Mouse (Mus musculus): ENCODE results near the gene Akap3.

Akap3 gene

DNA sequence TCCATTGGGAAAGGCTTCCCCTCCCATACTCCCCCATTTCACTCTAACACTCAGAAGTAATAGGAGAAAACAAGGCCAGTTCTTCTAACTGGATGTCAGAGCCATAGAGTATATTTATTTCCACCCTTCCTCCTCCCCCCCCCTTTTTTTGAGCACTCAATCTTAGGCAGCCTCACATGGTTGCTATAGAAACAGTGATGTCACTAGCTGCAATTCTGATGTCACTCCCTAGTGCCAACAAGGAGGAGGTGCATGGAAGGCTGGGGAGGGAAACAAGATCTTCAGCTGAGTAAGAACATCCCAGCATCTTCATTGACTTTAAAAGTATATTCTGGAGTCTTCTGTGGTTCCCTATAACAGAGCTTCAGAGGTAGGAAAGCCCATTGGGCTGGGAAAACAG, at the start of gene Akap3:
Akap3 (plus strand) TSS at position 218 of the 400 bp plus-strand sequence.
- DNase-seq (ENCODE audit: low spot score): no peak

DNA sequence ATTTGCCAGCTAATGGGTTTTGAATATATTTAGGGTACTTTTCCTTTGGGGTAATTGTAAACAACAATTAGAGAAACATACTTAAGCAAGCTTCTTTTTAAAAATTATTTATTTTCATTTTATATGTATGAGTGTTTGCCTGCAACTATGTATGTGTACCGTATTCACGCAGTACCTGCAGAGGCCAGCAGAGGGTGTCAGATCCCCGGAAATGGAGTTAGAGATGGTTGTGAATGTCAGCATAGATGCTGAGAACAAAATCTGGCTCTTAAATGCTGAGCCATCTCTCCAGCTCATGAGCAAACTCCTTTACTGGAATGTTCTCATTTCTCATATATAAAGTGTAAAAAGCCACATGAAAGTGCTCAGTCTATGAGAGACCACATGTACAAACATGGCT, 46.1 kb upstream of the Akap3 start:
- DNase-seq (ENCODE audit: low spot score): no peak

DNA sequence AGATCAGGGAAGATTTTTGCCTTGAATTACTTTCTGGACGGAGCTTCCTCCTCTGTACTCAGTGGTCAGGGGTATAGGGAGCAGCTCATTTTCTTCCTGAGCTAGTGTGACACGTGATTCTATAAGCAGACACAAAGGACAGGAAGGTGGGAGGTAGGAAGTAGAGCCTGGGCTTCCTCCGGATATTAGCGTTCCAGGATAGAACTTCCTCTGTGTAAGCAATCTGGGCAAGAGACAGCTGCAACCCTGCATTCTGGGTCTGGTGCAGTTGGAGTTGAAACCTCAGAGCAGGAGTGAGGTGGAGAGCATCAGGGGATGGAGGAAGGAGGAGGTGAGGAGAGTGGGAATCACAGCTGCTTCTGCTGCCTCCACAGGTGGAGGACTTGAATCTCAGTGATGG, 44.8 kb upstream of the Akap3 start:
- DNase-seq (ENCODE audit: low spot score): no peak

DNA sequence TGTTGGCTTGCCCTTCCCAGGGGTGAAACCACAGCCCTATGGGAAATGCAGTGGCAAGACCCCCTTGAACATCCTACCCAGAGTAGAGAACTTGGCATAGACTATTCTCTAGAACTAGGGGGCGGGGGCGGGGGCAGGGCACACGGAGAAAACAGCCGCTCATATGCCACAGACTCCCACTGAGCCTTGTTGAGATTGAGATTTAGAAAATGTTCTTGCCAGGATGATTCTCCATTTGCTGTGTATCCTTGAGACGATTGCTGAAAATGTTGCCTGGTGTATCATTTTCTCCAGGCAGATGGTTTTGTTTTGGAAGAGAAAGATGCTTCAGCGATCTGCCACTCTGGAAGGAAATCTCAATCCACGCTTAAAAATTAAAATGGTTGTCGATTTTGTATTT, 44.3 kb upstream of the Akap3 start:
- DNase-seq (ENCODE audit: low spot score): no peak

DNA sequence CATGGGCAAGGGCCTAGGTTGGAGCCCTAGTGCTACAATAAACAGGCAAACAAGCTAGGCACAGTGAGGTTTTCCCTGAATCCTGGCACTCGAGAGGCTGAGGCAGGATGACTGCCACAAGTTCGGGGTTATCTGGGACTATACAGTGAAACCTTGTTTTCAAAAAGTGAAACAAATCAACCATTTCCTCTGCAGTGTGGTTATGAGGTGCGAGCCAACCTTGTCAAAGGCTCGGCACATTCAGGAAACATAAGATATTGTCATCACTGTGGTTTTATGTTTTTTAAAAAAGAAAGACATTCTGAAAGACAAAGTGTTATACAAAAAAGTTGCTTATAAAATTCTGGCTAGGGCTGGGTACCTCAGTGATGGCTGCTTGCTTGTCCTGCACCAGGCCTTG, 41.4 kb upstream of the Akap3 start:
- DNase-seq (ENCODE audit: low spot score): no peak

DNA sequence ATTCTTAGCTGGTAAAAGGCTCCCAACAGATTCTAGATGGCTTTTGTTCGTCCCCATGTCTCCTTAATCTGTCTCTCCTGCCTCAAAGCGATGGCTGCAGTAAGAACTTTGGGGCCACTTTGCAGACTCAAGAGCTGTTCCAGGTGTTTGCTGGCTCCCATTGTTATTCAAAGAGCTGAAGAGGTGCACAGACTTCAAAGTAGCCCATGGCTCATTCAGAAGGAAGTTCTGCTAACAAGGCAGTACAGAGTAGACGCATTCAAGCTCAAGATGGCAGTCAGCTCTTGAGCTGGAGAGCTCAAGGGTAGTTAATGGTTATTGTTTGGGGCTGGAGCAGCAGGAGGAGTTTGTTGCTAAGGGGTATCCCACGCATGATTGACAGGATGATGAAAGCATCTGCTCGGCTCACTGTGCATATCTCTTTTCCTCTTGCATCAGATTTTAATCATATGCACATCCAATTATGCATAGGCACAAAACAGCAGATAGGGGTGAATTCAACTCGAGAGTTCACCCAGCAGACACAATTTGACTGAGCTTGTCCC, 37.6 kb upstream of the Akap3 start:
- no peak for DNase-seq (ENCODE audit: low spot score)

DNA sequence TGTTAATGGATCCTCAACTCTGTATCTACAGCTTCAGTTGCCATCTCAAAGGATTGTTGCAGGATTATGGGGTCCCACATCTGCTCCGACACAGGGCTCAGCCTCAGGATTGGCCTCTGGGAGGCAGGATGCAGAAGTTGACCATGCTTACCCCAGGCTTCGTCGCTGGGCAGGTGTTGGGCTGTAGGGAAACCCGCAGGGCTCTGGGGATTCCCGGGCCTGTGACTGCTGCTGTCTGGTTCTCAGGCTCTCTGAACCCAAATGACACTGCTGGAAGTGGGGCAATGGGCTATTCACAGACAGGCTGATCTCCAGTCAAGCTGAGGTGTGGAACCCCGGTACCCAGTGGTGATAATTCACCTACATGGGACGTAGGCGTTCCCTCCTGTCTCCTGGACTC, 36.6 kb upstream of the Akap3 start:
- DNase-seq (ENCODE audit: low spot score): no peak

DNA sequence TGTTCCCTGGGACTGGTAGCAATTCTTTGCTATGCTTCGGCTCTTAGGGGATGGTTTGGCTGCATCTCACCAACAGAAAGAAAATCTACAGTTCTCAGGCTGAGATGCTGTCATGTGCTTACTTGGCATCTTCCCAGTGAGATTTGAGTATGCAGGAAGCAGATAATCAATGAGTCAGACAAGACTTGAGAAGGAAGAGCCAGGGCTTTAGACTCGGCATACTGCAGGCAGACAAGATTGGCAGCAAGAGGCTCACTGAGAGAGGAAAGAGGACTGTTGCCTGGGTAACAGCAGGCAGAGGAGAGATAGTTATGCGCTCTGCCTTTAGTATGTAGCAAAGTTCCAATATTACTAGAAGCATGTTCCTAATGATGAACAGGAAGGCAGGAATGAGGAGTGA, 29.8 kb upstream of the Akap3 start:
- DNase-seq (ENCODE audit: low spot score): no peak

DNA sequence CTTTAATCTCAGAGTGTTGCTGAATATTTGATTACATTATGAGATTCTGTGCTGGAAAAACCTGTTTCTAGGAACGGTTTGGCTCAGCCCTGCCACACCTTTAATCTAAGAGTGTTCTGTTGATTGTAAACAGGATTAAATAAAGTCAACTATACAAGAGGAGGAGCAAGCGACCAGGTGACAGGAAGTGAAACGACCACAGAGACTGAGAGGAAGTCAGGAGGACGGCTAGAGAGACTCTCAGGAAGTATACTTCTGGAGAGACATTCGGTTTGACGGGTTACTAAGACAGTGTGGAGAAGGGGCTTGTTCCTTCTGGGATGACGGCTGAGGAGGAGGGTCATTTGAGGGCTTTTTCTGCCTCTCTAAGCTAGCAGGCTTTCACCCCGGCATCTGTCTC, 16.3 kb upstream of the Akap3 start:
- DNase-seq (ENCODE audit: low spot score): no peak

DNA sequence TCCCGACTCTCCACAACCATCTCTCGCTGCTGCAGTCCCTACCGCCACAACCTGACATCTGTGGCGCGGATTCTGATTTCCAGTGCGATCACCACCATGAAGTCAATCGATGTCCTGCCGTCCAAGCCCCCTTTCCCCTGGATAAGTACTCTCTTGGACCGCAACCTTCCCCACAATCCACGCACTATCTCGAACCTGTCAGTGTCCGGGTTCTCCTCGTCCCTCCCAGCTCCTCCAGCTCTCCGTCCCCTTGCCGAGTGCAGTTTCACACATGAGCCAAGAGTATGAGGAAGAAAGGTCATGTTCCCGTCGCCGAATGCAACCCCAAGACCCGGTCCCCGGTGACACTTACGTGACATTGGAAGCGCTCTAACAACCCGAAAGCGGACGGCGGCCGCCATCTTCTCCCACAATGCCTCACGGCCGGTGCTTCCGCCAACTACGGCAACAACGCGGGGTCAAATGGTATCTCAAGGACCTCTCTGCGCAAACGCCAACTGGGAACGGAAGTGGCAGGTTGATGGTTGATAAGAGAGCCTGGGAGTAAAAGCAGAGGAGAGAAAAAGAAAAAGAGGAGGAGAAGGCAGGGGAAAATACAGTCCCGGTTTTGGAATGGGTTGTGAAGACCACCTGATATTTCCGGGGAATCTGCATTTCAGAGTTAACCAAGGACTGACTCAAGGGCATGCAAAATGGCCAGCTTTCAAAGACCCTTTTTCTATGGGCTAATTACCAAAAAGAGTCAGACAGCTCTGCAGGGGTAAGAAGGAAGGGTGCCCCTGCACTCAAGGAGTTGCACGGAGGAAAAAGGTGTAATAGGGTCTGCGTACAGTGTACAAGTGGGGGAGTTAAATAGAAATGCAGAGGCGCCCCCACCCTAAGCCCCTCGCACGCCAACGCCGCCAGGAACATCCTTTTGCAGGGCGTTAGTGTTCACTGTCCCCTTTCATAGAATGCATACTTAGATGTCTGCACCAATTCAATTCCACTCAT, 3.9 kb upstream of the Akap3 start, which contains the start of gene Ndufa9:
Ndufa9 (minus strand) TSS at position 425 of the 993 bp plus-strand sequence.
- peak; percentile 98 for DNase-seq (ENCODE audit: low spot score)

DNA sequence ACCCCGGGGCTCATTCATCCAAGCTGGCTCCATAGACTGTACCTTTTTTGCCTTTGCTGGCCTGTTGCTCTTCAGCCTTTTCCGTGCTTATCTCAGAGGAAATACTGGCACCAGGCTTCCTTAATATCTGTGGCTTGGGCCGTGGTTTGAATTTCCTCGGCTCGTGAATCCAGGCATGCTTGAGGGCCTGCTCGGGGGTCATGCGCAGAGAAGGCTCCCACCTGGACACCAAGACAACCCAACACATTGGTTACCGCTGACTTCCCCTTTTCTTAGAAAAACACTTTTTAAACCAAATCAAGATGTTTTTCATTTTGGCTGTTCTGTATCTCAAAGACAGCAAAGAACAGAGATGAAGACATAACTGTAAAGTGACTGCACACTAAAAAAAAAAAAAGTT, 24.2 kb downstream of the Akap3 start:
- DNase-seq (ENCODE audit: low spot score): no peak

DNA sequence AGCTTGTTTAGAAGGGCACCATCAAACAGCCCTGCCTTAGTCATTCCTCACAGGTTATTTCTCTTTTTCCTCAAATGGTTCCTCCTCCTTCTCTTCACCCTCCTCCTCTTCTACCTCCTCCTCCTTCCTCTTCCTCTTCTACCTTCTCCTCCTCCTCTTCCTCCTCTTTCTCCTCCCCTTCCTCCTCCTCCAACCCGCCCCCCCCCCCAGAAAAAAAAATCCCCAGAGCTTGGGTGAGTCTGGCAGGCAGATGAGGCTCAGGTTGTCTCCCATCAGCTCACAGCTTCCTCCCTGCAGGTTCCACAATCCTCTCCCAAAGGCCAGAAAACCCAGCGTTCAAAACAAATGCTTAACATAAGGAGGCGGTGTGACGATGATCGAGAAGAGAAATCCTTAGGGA, 54.5 kb downstream of the Akap3 start:
- DNase-seq (ENCODE audit: low spot score): no peak

DNA sequence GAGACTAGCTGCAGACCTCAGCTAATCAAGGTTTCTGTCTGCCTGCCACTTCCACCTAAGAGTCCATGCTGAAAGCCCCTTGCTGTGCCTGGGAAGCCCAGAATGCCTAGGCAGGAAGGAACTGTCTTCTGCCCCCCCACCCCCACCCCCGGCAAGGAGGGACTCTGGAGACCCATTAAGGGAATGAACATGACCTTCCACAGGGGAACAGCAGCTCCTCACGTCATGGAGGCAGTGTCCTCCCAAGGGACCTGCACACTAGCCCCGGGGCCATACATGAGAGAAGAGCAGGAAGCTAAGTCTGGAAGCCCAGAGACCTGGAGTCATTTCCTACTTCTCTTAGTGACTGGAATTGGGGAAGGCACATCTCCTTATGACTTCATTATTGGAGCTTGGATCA, 55.0 kb downstream of the Akap3 start:
- no peak for DNase-seq (ENCODE audit: low spot score)

DNA sequence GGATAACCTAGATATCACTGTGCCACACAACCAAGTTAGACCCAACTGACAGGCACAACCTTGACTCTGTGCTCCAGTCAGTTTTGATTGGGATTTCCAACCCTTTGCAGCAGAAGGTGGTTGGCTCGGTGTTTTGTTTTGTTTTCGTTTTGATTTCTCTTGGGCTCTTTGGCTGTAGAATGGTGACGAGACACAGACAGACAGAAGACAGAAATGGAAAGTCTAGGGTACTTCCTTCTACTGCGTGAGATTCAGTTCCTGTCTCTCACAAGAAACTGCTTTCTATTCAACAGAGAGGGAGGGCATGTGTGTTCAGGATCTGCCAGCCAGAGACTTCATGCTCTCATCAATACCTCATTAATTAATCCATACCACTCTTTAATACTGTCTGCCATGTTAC, 57.8 kb downstream of the Akap3 start:
- DNase-seq (ENCODE audit: low spot score): no peak

DNA sequence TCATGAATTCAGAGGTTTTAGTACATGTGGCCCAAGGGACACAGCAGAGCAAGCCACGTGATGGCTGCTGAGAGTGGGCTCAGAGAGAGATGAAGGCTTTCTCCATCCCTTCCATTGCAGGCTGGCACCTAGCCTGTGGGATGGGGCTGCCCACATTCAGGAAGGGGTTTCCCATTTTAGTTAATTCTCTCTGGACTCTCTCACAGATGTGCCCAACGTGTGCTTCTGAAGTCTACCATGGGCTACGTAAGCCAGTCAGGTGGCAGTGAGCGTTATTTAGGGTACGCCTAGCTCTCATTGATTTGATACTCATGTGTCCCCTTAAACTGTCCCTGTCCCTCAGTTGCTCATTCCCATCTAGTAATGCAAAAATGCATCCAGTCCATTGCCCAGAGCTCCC, 62.0 kb downstream of the Akap3 start:
- no peak for DNase-seq (ENCODE audit: low spot score)

DNA sequence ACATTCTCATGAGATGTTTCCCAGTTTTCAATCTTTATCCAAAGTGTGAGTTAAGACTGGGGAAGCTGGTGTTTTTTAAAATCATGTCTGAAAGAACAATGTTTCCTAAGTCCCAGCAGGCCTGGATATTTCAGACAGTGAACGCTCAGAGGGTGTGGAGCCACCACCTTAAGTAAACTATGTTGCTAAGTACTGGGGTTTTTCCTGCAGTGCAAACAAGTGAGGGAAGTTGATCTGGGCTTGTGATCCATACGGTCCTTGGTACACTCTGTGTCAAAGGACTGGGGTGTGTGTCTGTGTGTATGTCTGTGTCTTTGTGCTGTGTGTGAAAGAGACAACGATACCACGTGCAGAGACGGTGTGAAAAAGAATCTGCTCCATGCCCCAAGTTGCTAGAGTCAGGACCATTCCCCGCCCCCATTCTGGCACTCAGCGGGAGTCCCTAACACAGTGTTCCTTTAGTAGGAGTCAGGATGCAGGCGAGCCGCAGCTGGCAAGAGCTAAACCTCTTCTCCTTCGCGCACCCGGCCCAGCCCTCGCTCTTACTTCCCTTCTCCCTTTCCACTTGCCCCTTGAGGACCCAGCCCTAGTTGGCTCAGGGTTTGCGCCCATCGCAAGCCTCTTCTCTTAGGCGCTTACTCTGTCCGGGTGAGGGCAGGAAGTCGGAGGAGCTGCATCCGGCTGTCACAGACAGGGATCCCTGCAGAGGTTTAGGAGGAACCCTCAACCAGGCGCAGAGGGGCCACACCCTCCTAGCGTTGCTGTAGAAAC, 68.4 kb downstream of the Akap3 start, which contains the start of gene Dyrk4:
Dyrk4 (minus strand) TSS at position 729 of the 771 bp plus-strand sequence.
- DNase-seq (ENCODE audit: low spot score): peak; percentile 56
